9 mouse cellular contexts compared by ENCODE assay signal in the genomic region with DNA sequence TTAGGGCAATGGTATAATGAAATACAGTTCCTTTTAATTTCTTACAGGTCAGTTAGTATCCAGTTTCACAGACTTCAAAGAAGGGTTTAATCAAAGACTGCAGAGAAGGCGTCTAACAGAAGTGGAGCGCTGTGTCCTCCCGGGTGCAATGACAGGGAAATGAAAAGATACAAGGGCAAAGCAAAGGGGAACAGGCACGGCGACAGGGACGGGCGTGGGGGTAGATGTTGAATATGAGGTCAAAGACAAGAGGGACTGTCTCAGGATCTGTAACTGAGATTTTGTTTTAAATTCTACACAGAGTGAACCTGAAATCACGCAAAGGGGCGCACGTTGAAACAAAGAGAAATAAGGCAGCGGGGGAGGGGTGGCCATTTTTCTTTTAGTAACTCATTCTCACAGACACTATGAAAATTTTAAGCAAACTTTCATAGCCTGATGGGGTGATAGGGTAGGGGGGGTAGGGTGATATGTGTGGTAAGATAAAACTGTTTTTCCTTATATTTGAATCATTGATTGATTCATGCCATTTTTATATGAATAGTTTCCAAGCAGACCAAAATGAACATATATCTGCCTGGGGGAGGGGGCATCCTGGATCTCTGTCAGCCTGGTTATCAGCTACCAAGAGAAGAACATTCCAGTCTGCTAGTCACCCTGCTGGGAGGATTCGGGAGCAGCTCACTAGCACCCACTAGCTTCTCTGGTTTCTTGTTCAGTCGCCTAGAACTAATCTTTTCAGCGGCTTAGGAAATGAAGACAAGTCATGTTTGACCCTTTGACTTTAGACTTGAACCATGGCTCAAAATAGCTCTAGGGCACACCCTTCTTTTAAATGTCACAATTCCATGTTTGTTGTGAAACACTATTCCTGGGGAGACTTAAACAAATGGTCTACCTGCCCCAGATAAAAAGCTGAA.
DNase-seq lines count a peak whose midpoint lies in the region; ATAC-seq and TF ChIP-seq lines count a peak whose summit lies in the region.
"Had no signal": no experiment of that assay in that cellular context is flagged by ENCODE, and none has a peak within 500 bp of the region (broad histone marks: within the 10 kb centered on the region; RNA-seq: fewer than 3 reads in every experiment).

No protein-coding gene starts in this region.

- H3K4me3 ChIP-seq in left cerebral cortex, adult 2 months: peak overlapping the region; percentile 13; the same call in 1 of the 2 replicates
- no peak overlapping the region for H3K4me3 ChIP-seq in intestine, embryonic 14.5 days (ENCODE audit: low read depth, low read length)
- H3K4me3 ChIP-seq in midbrain, embryonic 14.5 days (replicated peaks; ENCODE audit: low read depth, low read length): no peak overlapping the region
- H3K4me3 ChIP-seq: liver, embryonic 15.5 days had no signal

- no peaks in the 10 kb centered on the region for H3K27me3 ChIP-seq in intestine, embryonic 14.5 days (replicated peaks; ENCODE audit: control insufficient read depth, insufficient read depth, low read length)
- no peaks in the 10 kb centered on the region for H3K27me3 ChIP-seq in midbrain, embryonic 14.5 days (ENCODE audit: control insufficient read depth, insufficient read depth, low read length)
- H3K27me3 ChIP-seq: liver, embryonic 15.5 days had no signal

- H3K9me3 ChIP-seq in intestine, embryonic 14.5 days (ENCODE audit: control insufficient read depth, low read length): no peaks in the 10 kb centered on the region
- no peaks in the 10 kb centered on the region for H3K9me3 ChIP-seq in midbrain, embryonic 14.5 days (ENCODE audit: control insufficient read depth, low read length)
- H3K9me3 ChIP-seq: liver, embryonic 15.5 days had no signal

- WGBS in intestine, embryonic 14.5 days: 75% methylated on average over 14 of the region's 14 CpGs
- 32% methylated on average over 14 of the region's 14 CpGs for WGBS in midbrain, embryonic 14.5 days

- H3K4me1 ChIP-seq in intestine, embryonic 14.5 days (replicated peaks; ENCODE audit: control insufficient read depth, insufficient read depth, low read length): peaks cover 6% of the 10 kb centered on the region; the same call in 1 of the 2 replicates
- peaks cover 8% of the 10 kb centered on the region for H3K4me1 ChIP-seq in midbrain, embryonic 14.5 days (ENCODE audit: control insufficient read depth, insufficient read depth, low read length)
- H3K4me1 ChIP-seq: liver, embryonic 15.5 days had no signal

- TF ChIP-seq CTCF in left cerebral cortex, adult 2 months (IDR thresholded peaks at IDR 0.05): peak; percentile 28; the same call in 1 of the 2 replicates

- intact Hi-C loops in left cerebral cortex, adult 2 months (cut with DNase I): no loop called here

- peak overlapping the region; percentile 47 for H3K4me2 ChIP-seq in intestine, embryonic 14.5 days (ENCODE audit: low read length)
- H3K4me2 ChIP-seq in midbrain, embryonic 14.5 days (ENCODE audit: low read length): peak overlapping the region; percentile 43

- H3K36me3 ChIP-seq in intestine, embryonic 14.5 days (ENCODE audit: control insufficient read depth, insufficient read depth, low read length): no peaks in the 10 kb centered on the region
- no peaks in the 10 kb centered on the region for H3K36me3 ChIP-seq in midbrain, embryonic 14.5 days (ENCODE audit: control insufficient read depth, insufficient read depth, low read length)
- H3K36me3 ChIP-seq: liver, embryonic 15.5 days had no signal

- no peak for DNase-seq in left cerebral cortex, adult 2 months (ENCODE audit: extremely low spot score in 1 of 2, low spot score in 2 of 2)
- DNase-seq in left cerebral cortex, adult 9 months (ENCODE audit: low spot score in 2 of 2): no peak
- DNase-seq in embryo, embryonic 11 days: peak; percentile 41
- no peak for DNase-seq in intestine, embryonic 14.5 days (ENCODE audit: low spot score)
- DNase-seq in midbrain, embryonic 14.5 days: peak; percentile 59
- DNase-seq in gastrocnemius, postnatal 4 days (ENCODE audit: low spot score in 2 of 2): no peak
- no peak for DNase-seq in urinary bladder, postnatal 4 days (ENCODE audit: low spot score in 2 of 2)
- no peak for DNase-seq in cerebellum, adult 11-12 months

- H3K9ac ChIP-seq in intestine, embryonic 14.5 days (ENCODE audit: low read length): no peak overlapping the region
- H3K9ac ChIP-seq in midbrain, embryonic 14.5 days (replicated peaks; ENCODE audit: low read length): no peak overlapping the region
- H3K9ac ChIP-seq: liver, embryonic 15.5 days had no signal

- no peak overlapping the region for H3K27ac ChIP-seq in left cerebral cortex, adult 2 months
- no peak overlapping the region for H3K27ac ChIP-seq in intestine, embryonic 14.5 days (ENCODE audit: low read depth)
- H3K27ac ChIP-seq in midbrain, embryonic 14.5 days (replicated peaks; ENCODE audit: low read depth, low read length): no peak overlapping the region
- H3K27ac ChIP-seq: liver, embryonic 15.5 days had no signal

- ATAC-seq in intestine, embryonic 14.5 days (replicated peaks; ENCODE audit: low FRiP score, low TSS enrichment, low read depth): no peak
- no peak; the same call in 1 of the 2 replicates for ATAC-seq in midbrain, embryonic 14.5 days (ENCODE audit: low FRiP score, low TSS enrichment)

Comparison
In these comparisons a context has a peak if more than half of its experiments do, and no peak if none do; other contexts are left out.
1. DNase-seq: peak in embryo, embryonic 11 days (single experiment) and midbrain, embryonic 14.5 days (single experiment); none in left cerebral cortex, adult 2 months (0 of 2), left cerebral cortex, adult 9 months (0 of 2), intestine, embryonic 14.5 days (single experiment), gastrocnemius, postnatal 4 days (0 of 2), urinary bladder, postnatal 4 days (0 of 2) and cerebellum, adult 11-12 months (single experiment).